Mouse (Mus musculus): Measurements from ENCODE around the gene C1qtnf5.

Gene C1qtnf5

DNA sequence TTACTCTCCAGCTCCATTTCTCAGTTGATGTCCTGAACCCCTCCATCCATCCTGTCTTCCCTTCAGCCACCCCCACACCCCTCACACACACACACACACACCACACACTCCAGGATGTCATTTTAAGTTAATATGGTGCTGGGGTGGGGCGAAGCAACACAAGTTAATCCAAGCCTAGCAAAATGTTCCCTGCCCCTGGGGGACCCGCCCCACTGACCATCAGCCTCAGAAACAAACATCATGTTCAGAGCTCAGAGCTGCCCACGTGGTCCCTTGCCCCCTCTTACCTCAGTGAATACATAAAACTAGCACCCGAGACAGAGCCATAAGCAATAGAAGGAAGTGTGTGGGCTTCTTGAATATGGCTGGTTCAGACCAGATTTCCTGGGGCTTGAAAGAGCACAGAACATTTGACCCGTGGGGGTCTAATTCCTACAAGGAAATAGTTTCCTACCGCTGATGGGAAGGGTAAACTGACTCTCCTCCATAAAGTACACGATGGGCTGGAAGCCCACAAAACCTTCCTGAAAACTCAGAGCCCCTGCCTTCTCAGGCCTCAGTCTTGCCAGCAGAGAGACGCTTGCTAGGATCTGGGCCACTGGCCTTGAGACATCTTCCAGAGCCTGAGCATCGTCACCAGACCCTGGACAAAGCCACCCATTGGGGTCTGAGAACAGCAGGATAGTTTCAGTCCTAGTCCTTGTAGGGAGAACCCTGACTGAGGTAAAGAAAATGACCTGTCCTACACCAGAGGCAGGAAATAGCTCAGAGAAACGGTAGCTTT is 26.9 kb upstream of the C1qtnf5 start:
- DNase-seq: peak; percentile 29

DNA sequence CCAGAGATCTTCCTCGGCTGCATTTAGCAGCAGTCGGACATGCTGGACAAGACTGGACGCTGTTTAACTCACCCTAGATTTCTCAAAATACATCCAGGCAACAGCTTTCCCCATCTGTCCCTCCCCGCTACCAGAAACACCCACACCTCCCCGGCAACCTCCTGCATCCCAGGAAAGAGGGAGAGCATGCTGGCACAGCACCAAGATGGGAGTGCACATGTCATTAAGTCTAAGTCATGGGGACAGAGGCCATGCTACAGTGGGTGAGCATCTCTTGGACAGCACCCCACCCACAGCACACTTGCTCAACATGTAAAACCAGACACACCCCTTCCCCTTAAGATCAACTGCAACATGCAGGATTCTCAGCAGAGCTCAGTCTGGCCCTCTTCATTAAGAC is 26.1 kb upstream of the C1qtnf5 start:
- DNase-seq: peak; percentile 47

DNA sequence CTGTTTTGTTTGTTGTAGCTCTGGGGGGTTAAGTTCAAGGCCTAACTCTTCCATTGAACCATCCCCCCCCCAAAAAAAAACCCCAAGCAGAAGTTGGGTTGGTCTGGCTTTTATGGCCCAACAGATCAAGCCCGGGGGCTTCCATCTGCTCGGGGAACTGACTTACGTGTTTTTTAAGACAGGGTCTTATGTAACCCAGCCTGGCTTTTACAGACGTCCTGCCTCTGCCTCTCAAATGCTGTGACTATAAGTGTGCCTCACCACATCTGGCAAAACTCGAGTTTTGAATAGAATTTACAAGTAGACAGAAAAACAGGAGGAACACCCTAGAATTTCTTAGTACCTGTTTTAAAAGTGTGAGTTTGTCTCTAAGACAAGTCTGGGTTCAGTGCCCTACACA is 25.5 kb upstream of the C1qtnf5 start:
- no peak for DNase-seq

DNA sequence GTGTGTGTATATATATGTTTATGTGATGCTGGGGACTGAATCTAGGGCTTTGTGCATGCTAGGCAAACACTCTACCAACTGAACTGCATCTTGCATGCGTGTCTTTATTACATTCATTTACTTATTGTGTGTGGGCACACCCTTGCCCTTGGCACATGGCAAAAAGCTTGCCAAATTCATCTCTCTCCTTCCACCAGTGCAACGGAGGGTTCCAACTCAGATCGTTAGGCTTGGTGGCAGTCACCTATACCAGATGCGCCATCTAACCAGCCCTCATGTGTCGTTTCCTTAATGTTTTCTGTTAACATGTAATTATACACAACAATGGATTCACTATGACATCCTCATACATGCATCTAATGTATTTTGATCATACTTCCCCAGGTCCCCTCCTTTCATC is 24.8 kb upstream of the C1qtnf5 start:
- DNase-seq: no peak

DNA sequence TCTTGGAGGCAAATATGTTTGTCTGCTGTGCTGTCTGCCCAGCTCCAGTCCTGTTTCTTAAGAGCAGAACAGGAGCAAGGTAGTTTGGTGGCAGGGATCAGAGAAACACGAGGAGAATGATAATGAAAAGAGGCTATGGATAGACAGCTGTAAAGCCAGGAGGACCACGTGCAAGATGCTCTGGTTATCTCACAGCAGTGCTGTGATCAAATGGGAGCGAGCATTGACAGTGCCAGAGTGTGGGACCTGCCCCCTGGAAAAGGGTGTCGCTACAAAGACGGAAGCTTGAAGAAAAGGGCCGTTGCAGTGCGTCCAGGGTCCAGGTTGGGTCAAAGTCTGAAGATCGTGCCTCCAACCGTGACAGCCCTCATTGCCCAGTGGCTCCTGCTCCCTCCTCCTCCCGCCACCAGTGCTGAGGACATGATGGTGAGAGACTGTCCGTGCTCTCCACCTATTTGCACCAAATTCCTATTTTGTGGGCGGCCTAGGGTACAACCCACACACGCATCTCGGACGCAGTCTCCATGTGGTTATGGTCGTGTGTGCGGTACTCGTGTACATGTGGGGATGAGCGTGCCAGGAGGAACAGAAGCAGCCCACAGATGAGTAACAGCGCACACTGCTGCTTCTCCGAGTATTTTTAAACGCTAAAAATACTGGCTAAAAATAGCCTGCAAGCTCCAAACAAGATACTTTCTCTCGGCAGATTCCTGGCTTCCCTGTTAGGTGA is 23.5 kb upstream of the C1qtnf5 start:
- no peak for DNase-seq

DNA sequence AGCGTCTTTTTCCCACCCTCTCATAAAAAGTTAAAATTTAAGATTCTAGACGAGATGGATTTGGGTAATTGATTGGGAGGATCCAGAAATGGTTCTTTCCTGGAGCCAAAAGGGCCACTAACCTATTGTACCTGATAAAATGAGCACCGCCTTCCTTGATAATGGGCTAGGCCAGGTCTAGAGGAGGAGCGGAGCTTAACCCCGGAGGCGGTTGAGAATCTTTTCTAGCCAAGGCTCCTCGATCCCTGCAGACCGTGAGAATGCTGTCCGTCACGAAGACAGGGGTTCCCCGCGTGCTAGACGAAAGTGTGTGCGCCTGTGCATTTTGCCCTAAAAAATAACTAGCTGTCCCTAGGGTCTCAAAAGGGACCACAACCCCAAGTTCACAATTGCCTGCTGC is 22.8 kb upstream of the C1qtnf5 start:
- DNase-seq: no peak

DNA sequence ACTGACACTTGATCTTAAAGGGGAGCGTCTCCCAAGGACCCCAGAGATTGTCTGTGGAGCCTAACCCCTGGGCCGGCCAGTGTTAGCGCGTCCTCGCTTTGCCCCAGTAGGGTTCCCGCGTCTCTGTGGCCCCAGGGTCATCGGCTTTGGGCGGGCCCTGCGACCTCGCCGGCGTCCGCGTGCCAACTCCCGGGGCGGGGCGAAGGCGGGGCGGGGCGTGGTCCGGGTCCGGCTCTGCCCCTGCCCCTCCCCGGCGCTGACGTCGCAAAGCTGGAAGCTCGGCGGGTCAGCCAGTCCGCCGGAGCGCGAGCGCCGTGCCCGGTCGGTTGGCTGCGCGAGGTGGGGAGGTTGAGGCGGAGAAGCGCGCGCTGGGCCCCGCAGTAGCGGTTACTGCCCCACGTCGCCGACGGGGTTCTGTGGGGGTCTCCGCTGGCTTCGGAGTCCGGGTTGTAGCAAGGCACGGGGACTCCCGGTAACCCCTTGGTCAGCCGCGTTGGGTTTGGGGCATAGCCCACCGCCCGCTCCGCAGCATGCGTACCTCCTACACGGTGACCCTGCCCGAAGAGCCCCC is 22.3 kb upstream of the C1qtnf5 start:
- peak; percentile 96 for DNase-seq

DNA sequence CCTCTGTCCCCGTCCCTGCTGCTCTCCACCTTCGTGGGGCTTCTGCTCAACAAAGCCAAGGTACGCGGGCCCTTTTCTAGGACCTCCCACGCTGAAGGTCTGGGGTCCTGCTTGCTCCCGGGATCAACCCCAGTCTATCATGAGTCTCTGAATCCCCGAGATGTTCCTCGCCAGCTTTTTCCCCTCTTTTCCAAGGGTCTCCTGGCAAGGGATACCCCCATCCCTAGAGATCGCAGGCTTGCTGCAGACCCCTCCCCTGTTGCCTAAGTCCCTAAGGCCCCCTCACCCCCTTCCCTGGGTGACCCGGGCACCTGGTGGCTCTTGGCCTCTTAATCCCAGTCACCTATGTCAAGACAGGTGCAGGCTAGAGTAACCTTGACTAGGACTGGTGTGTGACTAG is 21.8 kb upstream of the C1qtnf5 start:
- DNase-seq: no peak

DNA sequence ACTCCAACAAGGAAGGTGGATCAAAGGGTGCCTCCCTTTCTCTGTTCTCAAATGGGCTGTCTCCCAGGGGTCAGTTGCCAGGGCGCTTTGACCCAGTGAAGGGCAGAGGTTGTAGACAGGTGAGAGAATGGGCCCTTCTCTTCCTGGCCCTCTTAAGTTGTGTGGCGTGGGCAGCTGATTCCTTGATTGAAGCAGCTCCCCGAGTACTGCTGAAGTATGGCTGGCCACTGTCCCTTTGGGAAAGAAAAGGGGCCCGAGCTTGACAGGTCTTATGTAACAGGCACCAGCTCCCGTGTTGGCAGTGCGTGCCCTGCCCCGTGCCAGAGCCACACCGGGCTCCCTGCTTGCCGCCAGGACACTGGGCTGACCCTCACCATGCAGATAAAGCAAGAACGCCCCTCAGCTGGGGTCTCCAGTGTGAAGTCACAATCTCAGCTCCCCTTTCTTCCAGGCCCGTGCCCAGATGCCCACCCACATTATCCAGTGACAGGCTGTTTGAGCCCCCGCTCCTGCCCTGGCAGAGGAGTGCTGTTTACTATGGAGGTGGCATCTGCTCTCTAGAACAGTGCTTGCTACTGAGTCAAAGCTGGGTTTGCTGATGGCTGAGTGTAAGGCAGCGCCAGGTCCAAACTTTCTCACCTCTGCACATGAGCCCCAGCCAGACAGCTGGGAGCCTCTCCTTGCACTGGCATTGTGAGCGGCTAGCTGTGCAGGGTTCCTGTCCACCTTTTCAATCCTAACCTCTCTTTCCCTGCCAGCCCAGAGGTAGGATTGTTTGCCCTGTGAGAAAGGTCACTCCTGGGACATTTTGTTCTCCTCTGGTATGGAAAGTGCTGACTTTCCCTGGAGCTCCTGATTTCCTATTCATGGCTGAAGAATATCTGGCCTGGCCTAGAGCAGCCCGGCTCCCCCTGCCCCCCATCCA is 21.0 kb upstream of the C1qtnf5 start:
- peak; percentile 93 for DNase-seq

DNA sequence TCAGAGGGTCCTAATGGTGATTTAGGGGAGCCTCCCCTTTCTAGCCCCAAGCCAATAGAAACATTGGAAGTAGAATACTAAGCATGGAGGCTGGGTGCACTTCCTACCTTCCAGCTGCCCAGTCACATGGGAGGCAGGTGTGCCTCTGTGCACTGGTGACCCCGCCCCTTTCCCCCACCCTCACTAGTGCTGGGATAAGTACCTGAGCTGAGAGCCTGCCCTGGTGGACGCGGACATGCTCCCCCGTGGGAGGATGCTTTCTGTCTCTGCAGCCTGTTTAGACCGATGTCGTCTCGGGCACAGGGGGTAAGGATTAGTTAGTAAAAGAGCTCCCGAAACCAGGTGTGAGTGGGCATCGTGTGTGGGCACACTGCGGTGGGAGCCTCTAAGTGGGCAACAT is 20.1 kb upstream of the C1qtnf5 start:
- no peak for DNase-seq

DNA sequence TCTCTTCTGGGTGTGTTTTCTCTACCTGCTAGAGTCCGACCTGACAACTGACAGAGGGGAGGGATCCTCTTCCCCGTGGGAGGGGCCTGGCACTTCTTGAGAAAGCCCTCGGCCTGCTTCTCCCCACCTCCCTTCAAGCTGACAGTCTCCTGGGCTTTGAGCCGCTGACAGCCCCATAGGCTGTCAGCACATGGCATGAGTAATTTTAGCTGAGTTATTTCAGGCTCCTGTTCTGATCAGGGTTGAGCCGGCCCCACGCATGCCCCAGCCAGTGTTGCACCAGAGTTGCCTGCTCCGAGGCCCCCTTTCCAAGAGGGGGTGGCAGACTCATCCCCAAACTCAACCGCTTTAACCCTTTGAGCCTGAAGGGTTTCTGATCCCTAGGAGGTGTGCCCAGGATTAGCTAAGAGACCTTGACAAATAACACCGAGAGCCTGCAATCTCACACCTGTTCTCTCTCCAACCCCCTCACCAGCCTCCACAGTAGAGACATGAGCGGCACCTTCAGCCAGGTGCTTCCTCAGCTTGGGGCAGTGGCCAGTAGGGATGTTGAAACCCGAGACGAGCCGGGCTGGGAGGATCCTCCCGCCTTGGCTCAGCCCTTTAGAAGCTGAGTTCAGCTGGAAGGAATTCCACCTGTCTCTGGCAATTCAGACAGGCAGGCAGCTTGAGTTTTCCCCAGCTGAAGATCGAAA is 19.1 kb upstream of the C1qtnf5 start:
- DNase-seq: no peak

DNA sequence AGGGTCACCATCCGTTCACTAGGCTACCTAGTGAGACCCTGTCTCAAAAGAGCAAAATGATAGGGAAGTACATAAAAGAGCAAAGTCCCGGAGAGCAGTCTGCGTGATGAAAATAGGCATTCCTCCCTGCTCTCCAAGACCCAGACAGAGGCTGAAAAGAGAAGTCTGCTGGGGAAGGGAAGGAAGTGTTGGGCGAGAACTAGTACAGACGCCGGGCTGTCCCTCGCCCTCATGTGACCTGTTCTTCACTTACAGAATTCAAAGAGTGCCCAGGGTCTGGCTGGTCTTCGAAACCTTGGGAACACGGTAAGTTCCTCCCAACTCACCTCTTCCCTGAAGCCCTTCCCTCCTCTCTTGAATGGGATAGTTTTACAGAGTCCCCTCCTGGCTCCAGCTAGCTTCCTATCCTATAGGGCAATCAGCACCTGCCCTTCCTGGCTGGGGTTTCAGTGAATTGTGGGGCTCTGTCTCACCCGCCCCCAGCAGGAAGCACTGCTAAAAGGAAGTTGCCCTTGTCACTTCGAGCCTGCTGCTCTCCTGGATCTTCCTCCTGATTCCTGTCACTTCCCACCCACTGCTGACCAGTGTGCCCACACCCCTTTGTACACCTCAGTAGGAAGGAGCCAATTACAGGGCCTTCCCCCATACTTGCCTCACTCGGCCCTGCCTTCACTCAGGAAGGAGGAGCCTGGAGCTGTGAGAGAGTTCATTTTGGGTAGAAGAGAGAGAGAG is 18.0 kb upstream of the C1qtnf5 start:
- no peak for DNase-seq

DNA sequence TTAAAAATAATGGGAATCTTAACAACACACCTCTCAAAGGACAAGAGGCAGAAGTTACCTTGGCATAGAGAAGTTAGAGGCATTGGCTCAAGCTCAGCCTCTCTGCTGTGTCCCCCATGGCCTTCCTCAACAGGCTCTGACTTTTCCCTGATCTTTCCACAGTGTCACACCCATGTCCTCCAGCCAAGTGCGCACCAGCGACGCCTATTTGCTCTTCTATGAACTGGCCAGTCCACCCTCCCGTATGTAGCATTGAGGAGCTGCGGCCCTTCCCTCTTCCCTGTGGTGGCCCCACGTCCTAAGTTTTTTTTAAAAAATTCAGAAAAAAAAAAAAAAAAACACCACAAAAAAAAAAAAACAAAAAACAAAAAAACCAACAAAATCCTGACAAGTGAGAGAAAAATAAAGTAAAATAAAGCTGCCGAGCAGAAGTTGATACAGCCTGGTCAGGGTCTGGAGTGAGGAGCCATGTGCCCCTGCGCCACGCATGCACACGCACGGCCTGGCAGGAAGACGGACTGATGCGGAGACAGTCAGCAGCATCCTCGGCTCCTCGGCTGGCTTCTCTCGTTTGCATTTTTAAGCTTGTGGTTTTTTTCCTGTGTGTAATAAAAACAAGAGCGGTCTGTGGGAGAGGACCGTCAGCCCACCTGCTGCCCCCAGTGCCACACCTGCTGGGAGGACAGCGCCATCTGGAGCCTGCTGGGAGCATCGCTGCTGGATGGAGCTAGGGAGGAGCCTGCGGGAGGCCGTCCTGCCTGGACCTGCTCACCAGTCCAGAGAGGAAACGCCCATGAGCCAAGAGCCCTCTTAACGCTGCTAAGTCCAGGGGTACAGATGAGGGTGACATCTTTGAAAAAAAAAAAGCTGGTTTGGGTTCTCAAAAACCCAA is 13.2 kb upstream of the C1qtnf5 start:
- DNase-seq: peak; percentile 88

DNA sequence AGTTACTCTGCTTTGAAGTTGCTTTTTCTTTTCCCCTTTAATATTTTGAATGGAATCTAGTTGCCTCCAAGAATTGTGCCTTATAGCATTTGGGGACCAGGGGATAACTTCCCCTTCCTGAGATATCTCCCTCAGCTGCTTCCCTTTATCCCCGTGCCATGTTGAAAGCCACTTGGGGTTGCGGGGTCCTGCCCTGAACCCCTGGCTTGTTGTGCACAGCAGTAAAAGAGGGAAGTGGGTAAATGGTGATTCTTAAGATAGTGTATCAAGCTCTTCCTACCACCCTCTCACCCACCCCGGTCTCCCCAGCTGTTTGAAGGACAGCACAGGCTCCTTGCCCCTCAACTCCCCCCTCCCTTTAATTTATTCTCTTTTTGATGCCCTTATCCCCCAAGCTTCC is 12.3 kb upstream of the C1qtnf5 start:
- no peak for DNase-seq

DNA sequence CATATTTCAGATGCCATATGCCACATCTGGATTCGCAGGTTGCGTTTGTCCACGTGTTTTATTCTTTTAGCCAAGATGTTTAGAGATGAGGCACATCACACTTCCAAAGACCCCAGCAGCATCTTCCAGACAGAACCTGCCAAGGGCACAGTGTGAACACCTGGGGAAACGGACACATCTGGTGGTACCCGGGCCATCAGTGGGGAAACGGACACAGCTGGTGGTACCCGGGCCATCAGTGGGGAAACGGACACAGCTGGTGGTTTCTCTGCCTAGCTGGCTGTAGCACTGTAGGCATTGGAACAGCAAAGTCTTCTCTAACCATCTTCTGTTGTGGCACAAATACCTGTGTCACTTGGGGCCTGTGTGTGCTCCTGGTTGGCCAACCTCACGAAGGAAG is 11.3 kb upstream of the C1qtnf5 start:
- DNase-seq: no peak

DNA sequence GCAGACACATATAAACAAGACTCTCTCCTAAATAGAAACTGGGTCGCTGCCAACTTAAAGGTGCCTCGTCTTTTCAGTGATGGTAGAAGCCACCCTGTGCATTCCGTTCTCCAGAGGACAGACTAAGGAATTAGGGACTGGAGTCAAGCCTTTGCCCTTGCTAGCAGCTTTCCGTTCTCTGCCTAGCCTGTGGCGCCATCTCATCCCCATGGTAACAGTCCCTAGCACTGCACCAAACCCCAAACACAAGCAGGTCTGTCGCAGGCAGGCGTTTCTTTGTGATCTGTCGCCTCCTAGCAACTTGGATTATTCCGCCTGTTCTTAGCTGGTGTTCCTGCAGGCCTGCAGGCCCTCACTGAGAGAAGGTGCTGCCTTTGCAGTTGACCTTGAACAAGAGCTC is 10.5 kb upstream of the C1qtnf5 start:
- DNase-seq: no peak

DNA sequence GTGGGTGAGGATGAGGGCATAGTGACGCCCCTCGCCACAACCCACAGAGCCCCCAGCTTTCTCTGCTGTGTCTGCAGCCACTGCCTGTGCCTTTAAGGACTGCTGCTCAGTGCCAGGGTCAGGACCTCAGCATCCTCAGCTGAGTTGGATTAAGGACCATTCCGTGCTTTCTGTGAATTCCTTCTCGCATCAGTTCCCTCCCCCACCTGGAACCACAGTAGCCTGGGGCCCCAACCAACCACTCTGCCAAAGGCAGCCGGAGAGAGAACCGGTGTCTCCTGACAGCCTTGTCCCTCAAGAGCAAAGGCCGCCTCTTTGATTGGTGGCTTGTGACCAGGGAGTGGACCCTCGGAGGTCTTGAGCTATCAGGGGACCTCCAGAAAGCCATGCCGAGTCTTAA is 5.6 kb upstream of the C1qtnf5 start, which contains the start of gene Mfrp:
TSS of gene Mfrp (plus strand) at position 240 of the 400 bp plus-strand sequence.
- no peak for DNase-seq

DNA sequence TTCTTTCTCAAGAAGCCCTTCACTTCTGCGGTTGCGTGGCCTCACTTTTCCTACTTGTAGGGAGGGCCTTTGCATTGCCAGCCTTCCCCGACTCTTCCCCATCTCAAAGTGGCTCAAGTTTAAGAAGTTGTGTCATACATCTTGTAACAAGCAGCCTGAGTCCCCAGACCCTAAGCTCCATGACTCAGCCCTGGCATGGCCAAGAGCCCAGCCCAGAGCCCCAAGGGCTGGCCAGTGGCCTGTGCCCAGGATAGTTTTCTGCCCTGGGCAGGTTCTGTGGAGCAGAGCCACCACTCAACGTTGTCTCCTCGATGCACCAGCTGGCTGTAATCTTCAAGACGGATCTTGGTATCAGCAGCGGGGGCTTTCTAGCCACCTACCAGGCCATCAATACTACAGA is 2.2 kb upstream of the C1qtnf5 start:
- DNase-seq: no peak

DNA sequence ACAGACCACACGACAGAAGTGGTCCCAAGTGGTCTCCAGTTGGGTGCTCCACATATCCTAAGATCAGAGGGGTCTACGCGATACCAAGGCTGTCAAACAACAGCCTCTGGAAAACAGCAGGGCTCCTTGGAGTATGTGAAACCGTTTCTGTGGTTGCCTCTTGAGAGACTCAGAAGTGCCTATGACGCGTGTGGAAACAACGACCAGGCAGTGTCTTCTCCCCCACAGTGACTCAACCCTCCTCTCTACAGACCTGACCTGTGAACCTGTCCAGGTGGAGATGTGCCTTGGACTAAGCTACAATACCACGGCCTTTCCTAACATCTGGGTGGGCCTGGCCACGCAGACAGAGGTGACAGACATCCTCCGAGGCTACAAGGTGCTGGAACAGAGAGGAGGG is 1.3 kb upstream of the C1qtnf5 start:
- no peak for DNase-seq

DNA sequence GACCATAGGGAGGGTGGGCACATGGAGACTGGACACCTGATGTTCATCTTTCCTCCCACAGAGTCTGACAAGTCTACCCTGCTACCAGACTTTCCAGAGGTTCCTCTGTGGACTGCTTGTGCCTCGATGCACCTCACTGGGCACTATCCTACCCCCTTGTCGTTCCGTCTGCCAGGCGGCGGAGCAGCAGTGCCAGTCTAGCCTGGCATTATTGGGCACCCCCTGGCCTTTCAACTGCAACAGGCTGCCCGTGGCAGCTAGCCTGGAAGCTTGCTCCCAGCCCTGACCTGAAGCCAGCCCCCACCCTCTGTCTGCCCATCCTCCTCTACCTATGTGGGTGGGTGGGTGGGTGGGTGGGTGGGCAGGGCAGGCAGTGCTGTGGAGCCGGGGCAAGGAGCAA is 863 bp upstream of the C1qtnf5 start:
- DNase-seq: no peak

DNA sequence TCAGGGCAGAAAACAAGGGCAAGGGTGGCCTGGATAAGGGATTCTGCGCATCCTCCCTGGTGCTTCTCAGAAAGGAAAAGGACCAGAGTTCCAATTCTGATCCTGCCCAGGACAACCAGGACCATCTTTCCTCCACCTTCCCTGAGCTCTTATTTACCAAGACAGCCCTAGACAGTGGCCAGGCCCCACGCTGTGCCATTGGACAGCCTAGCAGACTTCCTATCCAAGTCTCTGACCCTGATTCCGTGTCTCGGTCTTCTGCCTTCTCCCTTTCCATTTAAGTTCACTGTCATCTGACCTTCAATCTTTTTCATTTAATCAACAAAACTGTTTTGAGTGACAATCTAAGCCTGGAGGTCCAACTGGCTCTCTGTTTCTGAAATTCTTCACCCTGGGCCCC is 449 bp upstream of the C1qtnf5 start:
- DNase-seq: no peak
